Mouse (Mus musculus): Measurements from ENCODE around the gene Rint1. TPM values are rescaled to one million over a fixed set of nuclear protein-coding genes. Genes with fewer than 3 reads are reported as not detected.

Gene Rint1
- total RNA-seq (2014; fragmentation: Nextera tagmentation): 60.8 and 62.7 TPM in 2 replicates
- total RNA-seq (2017): 33.6 and 37.5 TPM in 2 replicates

DNA sequence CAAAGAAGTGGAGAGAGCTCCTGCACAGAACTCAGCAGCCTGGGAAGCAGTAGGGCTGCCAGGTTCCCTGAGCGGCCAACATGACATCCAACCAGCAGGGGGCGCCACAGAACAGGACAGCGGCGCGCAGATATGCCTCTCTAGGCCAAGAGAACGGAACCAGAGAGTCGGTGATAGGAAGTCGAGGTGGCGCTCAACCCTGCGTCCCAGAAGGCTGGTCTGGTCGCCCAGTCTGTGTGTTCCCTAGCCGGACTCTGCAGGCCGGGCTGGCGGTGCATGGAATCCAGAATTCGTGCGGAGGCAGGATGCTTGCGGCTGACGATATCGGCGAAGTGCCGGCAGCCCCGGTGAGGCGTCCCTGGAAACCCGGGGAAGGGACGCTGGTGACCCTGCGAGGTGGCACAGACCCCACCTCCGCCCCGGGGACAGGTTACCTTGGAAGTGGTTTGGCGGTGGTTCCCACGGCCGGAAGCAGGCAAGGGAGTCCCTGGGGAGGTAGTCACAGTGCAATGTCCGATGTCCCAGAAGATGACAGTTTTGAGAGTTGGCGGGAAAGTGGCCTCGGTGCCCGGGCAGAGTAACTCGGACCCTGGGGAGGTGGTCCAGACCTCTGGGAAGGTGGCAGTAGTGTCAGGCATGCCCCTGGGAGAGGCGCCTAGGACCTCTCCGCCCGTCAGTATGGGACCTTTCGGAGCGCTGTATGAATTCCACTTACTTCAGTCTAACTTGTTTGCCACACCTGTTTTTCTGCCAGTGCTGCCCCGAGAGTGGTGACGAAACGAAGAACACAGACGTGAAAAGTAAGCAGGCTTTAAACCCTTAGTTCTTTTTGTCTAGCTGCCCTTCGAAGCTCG lies at the start of gene Rint1:
TSS of gene Rint1 (plus strand) at position 176 of the 854 bp plus-strand sequence.
- peak; percentile 83 for ATAC-seq (replicated peaks; ENCODE audit: low FRiP score, low TSS enrichment, poor library complexity, severe bottlenecking)

DNA sequence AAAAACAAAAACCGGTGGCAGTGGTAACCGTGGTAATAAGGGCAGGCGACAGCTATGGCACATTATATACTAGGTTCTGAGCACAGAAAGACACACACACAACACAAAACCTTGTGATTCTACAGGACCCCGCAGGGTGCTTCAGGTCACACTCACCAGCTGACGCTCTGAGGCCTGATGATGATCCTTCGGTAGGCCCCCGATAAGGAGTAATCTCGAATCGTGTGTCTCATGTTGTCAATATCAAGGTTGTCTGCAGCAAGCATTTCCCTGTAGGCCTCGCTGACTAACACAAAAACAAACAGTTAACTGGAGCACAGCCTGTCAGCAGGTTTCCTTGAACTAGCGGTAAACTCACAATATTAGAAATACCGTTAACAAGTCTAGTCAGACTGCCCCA lies 44.2 kb upstream of the Rint1 start:
- no peak for ATAC-seq (replicated peaks; ENCODE audit: low FRiP score, low TSS enrichment, poor library complexity, severe bottlenecking)

DNA sequence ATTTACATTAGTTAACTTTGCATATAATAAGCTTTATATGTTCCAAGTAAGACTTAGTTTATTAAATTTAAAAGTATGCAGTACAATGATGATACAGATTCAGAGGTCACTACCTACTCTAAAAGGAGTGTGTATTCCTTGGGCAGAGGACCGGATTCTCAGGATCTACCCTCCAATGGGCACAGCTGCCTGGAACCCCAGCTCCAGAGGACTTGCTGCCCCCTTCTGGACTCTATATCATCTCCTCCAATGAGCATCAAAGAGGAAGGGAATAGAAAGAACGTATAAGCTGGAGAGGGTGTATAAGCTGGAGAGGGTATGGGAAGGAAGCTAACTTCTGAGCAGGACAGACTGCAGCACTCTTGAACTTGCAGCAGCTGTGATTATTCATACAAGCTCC lies 37.6 kb upstream of the Rint1 start:
- ATAC-seq (replicated peaks; ENCODE audit: low FRiP score, low TSS enrichment, poor library complexity, severe bottlenecking): no peak

DNA sequence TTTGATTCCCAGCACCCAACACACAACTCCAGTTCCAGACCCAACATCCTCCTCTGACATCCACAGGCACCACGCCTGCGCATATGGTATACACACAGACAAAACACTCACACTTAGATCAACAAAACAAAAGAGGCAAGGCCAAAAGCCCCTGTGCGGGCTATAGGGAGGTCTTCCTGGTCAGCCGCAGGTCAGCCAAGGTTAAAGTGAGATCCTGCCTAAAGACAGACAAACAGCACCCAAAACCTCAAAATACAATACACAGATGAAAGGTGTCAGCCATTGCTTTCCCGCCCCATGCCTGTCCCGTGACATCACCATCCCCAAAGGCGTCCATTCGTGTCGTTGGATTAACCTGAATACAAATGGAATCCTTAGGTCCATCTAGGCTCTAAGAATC lies 31.9 kb upstream of the Rint1 start:
- no peak for ATAC-seq (replicated peaks; ENCODE audit: low FRiP score, low TSS enrichment, poor library complexity, severe bottlenecking)

DNA sequence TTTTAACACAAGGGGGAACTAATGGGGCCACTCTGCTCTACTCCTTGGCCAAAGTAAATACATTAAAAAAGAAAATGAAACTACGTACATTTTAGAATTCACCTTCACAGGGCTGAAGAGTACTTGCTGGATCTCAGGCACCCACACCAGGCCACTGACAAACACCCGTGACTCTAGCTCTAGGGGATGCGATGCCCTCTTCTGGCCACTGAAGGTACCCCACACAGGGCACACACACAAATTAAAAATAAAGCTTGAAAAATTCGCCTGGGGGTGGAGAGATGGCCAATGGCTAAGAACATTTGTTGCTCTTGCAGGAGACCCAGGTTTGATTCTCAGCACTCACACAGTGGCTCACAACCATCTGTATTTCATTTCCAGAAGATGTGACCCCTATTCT lies 31.1 kb upstream of the Rint1 start:
- ATAC-seq (replicated peaks; ENCODE audit: low FRiP score, low TSS enrichment, poor library complexity, severe bottlenecking): 0 out of 2 replicates have a peak, but pooled peaks have one; percentile 43

DNA sequence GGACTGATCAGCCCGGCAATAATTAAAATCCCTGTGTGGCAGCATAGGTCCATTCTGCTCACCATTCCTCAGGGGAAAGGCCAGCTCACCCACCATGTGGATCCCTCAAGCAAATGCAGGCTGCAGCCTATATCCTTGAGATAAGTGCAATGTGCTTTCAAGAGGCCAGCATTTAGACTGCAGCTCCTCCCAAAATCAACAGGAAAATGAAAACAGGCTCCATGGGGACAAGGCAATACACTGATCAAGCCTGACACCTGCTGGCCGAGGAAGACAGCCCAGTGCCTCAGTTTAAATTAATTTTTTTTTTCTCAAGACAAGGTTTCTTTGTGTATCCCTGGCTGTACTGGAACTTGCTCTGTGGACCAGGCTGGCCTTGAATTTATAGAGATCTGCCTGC lies 28.9 kb upstream of the Rint1 start:
- peak; percentile 81 for ATAC-seq (replicated peaks; ENCODE audit: low FRiP score, low TSS enrichment, poor library complexity, severe bottlenecking)

DNA sequence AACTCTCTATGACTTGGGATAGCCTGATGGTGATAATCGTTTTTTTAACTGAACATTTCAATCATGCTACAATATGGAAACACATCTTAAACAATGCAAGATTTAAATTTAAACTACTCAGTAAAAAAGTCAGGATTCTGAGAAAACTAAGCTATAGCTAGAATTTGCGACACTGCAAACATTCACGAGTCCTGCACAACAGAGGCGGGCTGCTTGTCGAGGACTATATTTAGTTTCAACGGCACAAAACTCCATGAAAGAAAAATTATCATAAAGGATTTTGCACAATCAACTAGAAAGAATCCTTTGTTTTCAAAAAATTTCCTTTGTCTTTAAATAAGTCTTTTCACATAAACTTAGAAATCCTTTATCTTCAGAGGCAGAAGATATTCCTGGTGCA lies 25.0 kb upstream of the Rint1 start:
- ATAC-seq (replicated peaks; ENCODE audit: low FRiP score, low TSS enrichment, poor library complexity, severe bottlenecking): no peak

DNA sequence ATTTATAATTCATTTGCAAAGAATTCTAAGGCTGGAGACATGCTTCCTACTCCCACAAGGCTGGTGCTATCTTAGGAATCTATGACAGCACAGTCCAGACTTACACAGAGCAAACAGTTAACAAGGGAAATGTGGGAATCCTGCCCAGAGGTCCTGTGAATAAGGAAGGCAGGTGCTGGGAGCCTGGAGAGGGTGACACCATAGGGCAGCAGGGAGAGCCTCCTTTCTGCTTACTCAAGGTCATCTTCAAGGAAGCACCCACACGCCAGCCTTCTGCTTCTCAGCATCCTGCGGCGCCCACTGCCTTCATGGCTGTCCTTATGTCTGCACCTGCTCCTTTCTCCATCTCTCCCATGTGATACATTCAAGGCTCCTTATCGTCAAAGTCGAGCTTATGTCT lies 23.0 kb upstream of the Rint1 start:
- no peak for ATAC-seq (replicated peaks; ENCODE audit: low FRiP score, low TSS enrichment, poor library complexity, severe bottlenecking)

DNA sequence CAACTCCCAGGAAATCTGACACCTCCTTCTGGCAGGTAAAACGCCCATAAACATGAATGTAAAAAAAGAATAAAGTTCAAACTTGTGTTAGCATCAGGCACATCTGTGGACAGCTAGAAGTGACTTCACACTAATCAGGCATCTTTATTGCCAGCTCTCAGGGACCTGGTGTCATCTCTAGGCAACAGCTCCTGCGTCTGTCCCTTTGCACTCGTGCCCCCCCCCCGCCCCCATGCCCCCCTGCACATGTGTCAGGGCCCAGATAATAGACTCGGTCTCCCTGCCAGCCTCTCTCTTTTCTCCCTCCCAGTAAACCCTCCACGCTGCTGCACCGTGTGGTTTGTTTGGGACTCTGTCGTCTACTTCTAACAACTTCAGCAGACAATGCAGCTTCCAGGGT lies 16.4 kb upstream of the Rint1 start:
- ATAC-seq (replicated peaks; ENCODE audit: low FRiP score, low TSS enrichment, poor library complexity, severe bottlenecking): peak; percentile 94

DNA sequence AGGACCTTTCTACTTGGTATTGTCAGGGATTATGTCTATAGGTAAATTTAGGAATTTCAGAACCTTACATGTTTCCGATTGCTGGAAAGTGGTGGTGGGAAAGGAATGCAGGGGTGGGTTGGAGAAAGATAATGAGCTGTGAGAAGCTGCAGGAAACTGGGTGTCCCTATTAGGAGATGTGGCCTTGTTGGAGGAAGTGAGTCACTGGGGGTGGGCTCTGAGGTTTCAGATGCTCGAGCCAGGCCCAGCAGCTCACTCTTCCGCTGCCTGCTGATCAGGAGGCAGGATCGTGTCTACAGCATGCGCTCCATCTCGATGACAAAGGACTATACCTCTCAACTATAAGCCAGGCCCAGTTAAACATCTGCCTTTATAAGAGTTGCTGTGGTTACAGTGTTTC lies 13.3 kb upstream of the Rint1 start:
- no peak for ATAC-seq (replicated peaks; ENCODE audit: low FRiP score, low TSS enrichment, poor library complexity, severe bottlenecking)

DNA sequence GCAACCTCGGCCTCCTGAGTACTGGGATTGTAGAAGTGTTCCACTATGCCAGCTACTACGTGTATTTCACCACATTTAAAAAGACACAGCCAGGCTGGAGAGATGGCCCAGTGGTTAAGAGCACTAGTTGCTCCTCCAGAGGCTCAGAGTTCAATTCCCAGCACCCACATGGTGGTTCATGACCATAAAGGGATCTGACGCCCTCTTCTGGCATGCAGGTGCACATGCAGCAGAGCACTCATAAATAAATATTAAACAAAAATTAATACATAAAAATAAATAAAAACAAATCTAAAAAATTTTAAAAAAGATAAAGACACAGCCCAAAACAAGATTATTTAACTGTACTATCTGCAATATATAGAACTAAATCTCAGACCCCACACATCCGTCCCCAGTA lies 7.0 kb upstream of the Rint1 start:
- ATAC-seq (replicated peaks; ENCODE audit: low FRiP score, low TSS enrichment, poor library complexity, severe bottlenecking): no peak

DNA sequence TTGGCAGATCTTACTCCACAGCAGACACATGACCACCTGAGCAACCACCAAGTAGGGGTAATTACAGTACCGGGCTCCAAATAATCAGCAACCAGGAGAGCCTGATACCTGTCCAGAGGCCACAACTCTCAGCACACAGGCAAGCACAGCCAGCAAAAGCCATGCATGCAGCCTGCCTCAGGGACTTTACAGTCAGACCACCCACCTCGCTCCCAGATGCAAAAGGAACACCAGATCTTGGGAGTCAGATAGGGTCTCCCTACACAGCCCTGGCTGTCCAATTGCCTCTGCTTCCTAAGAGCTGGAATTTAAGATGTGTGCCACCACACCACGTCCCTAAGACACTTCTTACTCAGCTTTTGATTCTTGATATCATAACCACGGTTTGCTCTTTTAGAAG lies 6.3 kb upstream of the Rint1 start:
- ATAC-seq (replicated peaks; ENCODE audit: low FRiP score, low TSS enrichment, poor library complexity, severe bottlenecking): no peak

DNA sequence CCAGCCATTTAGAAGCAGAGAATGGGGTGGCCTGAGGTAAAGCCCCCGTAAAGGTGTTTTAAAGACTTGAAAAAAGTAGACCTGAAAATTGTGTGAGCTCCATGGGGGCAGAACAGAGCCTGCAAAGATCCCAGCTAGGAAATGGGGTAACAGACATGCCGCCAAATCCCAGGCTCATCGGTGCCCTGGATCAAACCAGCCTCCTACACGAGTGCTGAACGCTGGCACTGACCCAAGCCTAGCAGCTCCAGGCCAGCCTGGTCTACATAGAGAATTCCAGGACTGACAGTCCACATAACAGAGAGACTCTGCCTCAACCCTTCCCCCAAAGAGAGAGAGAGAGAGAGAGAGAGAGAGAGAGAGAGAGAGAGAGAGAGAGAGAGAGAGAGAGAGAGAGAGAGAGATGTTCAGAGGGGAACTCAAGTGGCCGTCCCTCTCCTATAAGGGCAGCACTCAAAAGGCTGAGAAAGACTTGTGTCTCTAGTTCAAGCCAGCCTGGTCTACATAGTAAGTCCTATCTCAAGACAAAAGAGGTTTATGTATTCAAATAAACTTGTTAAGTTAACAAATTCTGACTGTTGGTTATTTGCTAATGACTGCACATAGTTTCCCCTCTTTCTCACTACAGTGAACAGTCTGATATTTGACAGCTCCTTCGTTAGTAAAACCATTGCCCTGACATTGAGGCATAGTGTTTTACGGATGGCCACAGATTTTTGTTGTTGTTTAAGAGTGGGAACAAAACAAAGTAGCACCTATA lies 5.3 kb upstream of the Rint1 start:
- no peak for ATAC-seq (replicated peaks; ENCODE audit: low FRiP score, low TSS enrichment, poor library complexity, severe bottlenecking)

DNA sequence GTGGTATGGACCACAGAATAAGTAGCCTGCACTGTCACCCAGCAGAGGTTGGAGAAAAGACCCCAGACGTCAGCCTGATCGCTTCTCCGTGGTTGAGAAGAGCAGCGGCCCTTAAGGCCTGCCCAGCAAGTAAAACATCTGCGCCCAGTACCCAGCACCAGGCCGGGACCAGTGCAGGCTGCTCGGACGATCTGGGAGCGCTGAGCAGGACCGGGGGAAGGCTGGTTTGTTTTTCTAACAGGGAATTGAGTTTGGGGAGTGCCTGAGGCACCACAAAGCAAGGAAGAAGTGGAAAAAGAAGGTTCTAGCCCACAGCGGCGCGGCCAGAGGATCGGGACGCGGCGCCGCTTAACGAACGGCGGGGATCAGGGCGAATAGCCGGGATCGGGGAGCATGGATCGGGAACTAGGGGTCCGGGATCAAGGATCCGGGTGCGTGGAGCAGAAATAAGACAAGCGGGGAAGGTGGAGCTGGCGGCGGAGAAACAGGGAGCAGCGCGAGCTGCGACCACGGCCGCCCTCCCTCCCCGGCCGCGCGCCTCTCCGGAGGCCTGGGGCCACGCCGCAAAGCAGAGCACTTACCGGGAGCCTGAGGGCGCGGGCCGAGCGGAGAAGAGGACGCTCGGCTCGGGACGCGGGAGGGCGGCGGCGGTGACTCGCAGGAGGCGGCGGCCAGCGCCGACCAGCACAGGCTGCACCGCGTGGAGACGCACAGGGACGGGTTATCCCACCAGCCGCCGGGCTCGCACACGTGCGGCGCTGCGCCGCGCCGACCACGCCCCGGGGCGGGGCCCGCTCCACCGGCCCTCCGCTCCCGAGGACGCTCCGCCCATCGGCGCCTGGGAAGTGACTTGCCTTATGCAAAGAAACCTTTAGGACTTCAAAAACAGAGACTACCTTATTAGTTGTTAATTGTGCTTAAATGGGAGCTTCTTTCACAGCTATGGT lies 4.3 kb upstream of the Rint1 start, which contains the start of gene Pus7:
TSS of gene Pus7 (minus strand) at position 781 of the 947 bp plus-strand sequence.
- ATAC-seq (replicated peaks; ENCODE audit: low FRiP score, low TSS enrichment, poor library complexity, severe bottlenecking): peak; percentile 65

DNA sequence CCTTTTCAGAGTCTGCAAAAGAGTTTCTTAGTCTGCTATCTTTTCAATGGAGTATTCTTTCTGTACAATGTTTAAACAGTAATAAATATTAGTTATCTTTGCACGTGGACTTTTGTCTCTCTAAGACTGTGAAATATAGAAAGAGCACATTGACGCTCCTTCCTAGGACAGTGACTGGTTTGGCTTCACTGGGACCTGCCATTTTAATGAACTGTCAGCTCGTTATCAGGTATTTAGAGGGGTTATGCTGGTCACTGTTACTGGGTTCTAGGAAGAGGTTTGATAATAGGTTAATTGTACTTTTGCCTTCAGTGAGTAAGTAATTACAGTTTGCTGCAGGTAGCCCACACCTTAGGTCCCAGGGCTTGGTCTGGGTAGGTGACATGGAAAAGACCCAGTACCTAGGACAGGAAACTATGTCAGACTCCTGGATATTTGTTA lies 899 bp downstream of the Rint1 start:
- no peak for ATAC-seq (replicated peaks; ENCODE audit: low FRiP score, low TSS enrichment, poor library complexity, severe bottlenecking)

DNA sequence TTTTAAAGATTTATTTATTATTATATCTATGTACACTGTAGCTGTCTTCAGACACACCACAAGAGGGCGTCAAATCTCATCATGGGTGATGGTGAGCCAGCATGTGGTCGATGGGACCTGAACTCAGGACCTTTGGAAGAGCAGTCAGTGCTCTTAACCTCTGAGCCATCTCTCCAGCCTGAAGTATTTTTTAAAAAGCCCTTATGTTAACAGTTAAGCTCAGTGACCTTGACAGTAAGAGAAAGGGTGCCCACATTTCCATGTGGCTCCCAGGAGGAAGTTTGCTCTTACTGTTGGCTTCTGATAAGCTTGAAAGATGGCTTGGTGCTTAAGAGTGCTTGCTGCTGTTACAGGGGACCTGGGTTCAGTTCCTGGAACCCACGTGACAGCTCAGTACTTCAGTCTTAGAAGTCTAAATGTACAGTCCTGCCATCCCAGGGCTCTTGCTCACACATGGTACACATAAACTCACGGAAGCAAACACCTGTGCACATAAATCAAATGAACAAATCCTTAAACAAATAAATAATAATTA lies 1.6 kb downstream of the Rint1 start:
- ATAC-seq (replicated peaks; ENCODE audit: low FRiP score, low TSS enrichment, poor library complexity, severe bottlenecking): 0 out of 2 replicates have a peak, but pooled peaks have one; percentile 19

DNA sequence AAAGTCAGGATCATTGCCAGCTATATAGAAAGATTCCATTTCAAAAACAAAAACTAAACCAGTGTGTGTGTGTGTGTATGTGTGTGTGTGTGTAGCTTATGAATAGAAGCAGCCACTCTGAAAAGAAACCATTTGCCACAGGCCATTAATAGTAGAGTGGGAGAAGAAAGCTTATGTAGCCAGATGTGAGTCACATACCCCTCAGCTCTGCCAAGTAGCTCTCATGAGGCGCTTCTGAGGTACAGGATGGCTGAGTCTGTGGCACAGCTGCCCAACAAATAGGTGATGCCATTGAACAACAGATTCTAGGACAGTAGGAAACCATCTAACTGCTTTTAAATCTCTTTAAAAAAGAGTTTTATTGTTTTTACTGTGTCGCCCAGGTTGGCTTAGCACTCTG lies 5.2 kb downstream of the Rint1 start:
- no peak for ATAC-seq (replicated peaks; ENCODE audit: low FRiP score, low TSS enrichment, poor library complexity, severe bottlenecking)

DNA sequence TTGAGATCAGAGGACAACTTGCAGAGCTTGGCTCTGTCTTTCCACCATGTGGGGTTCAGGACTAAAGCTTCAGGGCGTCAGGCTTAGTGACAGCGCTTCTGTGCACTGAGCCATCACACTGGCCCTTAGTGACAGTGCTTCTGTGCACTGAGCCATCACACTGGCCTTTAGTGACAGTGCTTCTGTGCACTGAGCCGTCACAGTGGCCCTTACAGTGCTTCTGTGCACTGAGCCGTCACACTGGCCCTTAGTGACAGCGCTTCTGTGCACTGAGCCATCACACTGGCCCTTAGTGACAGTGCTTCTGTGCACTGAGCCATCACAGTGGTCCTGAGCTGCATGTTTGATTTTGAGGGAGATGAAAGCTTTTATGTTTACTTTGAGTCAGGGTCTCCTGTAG lies 27.3 kb downstream of the Rint1 start:
- no peak for ATAC-seq (replicated peaks; ENCODE audit: low FRiP score, low TSS enrichment, poor library complexity, severe bottlenecking)

DNA sequence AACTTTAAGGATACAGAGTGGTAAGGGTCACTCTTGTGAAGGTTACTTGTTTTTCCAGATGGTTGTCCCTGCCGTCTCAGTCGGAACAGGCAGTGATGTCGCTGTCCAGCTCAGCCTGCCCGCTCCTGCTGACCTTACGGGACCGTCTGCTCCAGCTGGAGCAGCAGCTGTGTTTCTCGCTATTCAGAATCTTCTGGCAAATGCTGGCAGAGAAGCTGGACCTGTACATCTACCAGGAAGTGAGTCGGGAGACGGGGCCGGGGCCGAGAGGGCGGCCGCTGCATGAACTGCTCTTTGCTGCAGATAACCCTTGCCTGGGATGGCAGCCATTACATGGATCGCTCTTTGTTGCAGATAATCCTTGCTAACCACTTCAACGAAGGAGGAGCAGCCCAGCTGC lies 29.2 kb downstream of the Rint1 start:
- no peak for ATAC-seq (replicated peaks; ENCODE audit: low FRiP score, low TSS enrichment, poor library complexity, severe bottlenecking)

Data from megakaryocyte-erythroid progenitor cell, adult 5-6 weeks (primary cell).